Comparison of ENCODE assay signal across 7 mouse cellular contexts in the genomic region with DNA sequence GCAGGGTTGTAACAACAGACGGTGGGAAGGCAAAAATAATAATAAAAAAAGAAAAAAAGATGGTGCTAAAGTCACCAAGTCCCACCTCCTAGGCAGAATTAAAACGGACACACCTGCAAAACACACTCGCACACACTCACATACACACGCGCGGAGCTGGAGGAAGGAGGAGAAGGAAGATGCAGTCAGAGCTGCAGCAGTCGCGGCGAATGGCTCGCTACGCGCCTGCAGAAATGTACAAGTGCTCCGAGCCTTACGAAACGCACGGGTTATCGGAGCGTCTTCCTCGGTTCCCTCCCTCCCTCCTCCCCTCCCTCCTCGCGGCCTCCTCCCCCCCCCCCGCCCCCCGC.
DNase-seq lines count a peak whose midpoint lies in the region; ATAC-seq and TF ChIP-seq lines count a peak whose summit lies in the region.

No protein-coding gene starts in this region.

- H3K27ac ChIP-seq in cortical plate, adult 2 months (ENCODE audit: insufficient read depth, low read length) = peak overlapping the region; percentile 40; the same call in 1 of the 2 replicates
- peak overlapping the region; percentile 87 for H3K27ac ChIP-seq in hindbrain, embryonic 14.5 days
- H3K27ac ChIP-seq in liver, embryonic 14.5 days = no peak overlapping the region

- peak overlapping the region; percentile 69 for H3K9ac ChIP-seq in hindbrain, embryonic 14.5 days
- H3K9ac ChIP-seq in liver, embryonic 14.5 days (replicated peaks) = no peak overlapping the region

- H3K36me3 ChIP-seq in megakaryocyte, embryonic 14.5 days (replicated peaks; ENCODE audit: low read length) = no peaks in the 10 kb centered on the region
- no peaks in the 10 kb centered on the region for H3K36me3 ChIP-seq in hindbrain, embryonic 14.5 days (replicated peaks; ENCODE audit: control insufficient read depth, insufficient read depth)
- H3K36me3 ChIP-seq in liver, embryonic 14.5 days (replicated peaks; ENCODE audit: control insufficient read depth, insufficient read depth, low read depth) = no peaks in the 10 kb centered on the region

- no peak for TF ChIP-seq CTCF in cortical plate, adult 2 months (IDR thresholded peaks at IDR 0.05; ENCODE audit: extremely low read depth, insufficient read depth, low read length)
- TF ChIP-seq CTCF in liver, embryonic 14.5 days (IDR thresholded peaks at IDR 0.05; ENCODE audit: low read depth) = no peak

- peak overlapping the region; percentile 85 for H3K4me3 ChIP-seq in megakaryocyte, embryonic 14.5 days (replicated peaks)
- peak overlapping the region; percentile 68 for H3K4me3 ChIP-seq in cortical plate, adult 2 months (ENCODE audit: insufficient read depth, low read length)
- peak overlapping the region; percentile 70 for H3K4me3 ChIP-seq in hindbrain, embryonic 14.5 days (replicated peaks; ENCODE audit: low read length)
- H3K4me3 ChIP-seq in liver, embryonic 14.5 days (ENCODE audit: insufficient read depth in 1 of 2, low read depth in 2 of 2, low read length in 2 of 2) = peak overlapping the region in 1 of 2 experiments; percentile 43; a peak in 2 of 4 replicates

- DNase-seq in hindbrain, embryonic 14.5 days (ENCODE audit: low spot score) = peak; percentile 70
- no peak for DNase-seq in liver, embryonic 14.5 days (ENCODE audit: low read depth in 3 of 3, low spot score in 3 of 3)
- peak; percentile 81 to 83 for DNase-seq in right cerebral cortex, postnatal 10 days (ENCODE audit: low spot score in 2 of 2)
- no peak for DNase-seq in gastrocnemius, postnatal 25 days

- TF ChIP-seq POLR2A in cortical plate, adult 2 months (IDR thresholded peaks at IDR 0.05; ENCODE audit: extremely low read depth, insufficient read depth, low read length) = peak; percentile 95

- H3K4me1 ChIP-seq in megakaryocyte, embryonic 14.5 days = peaks cover 26% of the 10 kb centered on the region
- H3K4me1 ChIP-seq in cortical plate, adult 2 months (ENCODE audit: control insufficient read depth, insufficient read depth, low read length) = no peaks in the 10 kb centered on the region
- peaks cover 17% of the 10 kb centered on the region for H3K4me1 ChIP-seq in hindbrain, embryonic 14.5 days (replicated peaks; ENCODE audit: control insufficient read depth, insufficient read depth, low read length)
- no peaks in the 10 kb centered on the region for H3K4me1 ChIP-seq in liver, embryonic 14.5 days (replicated peaks; ENCODE audit: control insufficient read depth in 2 of 2, insufficient read depth in 2 of 2, low read length in 1 of 2)

- peak overlapping the region; percentile 85 for H3K4me2 ChIP-seq in hindbrain, embryonic 14.5 days (replicated peaks)
- H3K4me2 ChIP-seq in liver, embryonic 14.5 days (ENCODE audit: low read depth) = peak overlapping the region; percentile 29

- no peak for TF ChIP-seq EP300 in liver, embryonic 14.5 days (IDR thresholded peaks at IDR 0.05; ENCODE audit: low read depth)

- peaks cover 5% of the 10 kb centered on the region; the same call in 1 of the 2 replicates for H3K9me3 ChIP-seq in megakaryocyte, embryonic 14.5 days
- no peaks in the 10 kb centered on the region for H3K9me3 ChIP-seq in hindbrain, embryonic 14.5 days (ENCODE audit: control insufficient read depth, low read length)
- H3K9me3 ChIP-seq in liver, embryonic 14.5 days (ENCODE audit: control insufficient read depth, low read length) = no peaks in the 10 kb centered on the region

- WGBS in hindbrain, embryonic 14.5 days = 0% methylated on average over 18 of the region's 23 CpGs
- under 1% methylated on average over 19 of the region's 23 CpGs for WGBS in liver, embryonic 14.5 days (ENCODE audit: insufficient replicate concordance)

- no peak for ATAC-seq in megakaryocyte, adult 5-6 weeks (ENCODE audit: poor library complexity, severe bottlenecking)
- peak; percentile 67 for ATAC-seq in hindbrain, embryonic 14.5 days (ENCODE audit: low FRiP score)
- ATAC-seq in liver, embryonic 14.5 days (ENCODE audit: insufficient read depth) = no peak

- H3K27me3 ChIP-seq in megakaryocyte, embryonic 14.5 days (replicated peaks) = peaks cover 94% of the 10 kb centered on the region
- H3K27me3 ChIP-seq in hindbrain, embryonic 14.5 days (ENCODE audit: control insufficient read depth, insufficient read depth, low read length) = peaks cover 7% of the 10 kb centered on the region; the same call in 1 of the 2 replicates
- H3K27me3 ChIP-seq in liver, embryonic 14.5 days (ENCODE audit: control insufficient read depth, insufficient read depth, low read length) = peaks cover 52% of the 10 kb centered on the region

Comparison
In these comparisons a context has a peak if more than half of its experiments do, and no peak if none do; other contexts are left out.
1. DNase-seq: peak in hindbrain, embryonic 14.5 days (single experiment) and right cerebral cortex, postnatal 10 days (2 of 2); none in liver, embryonic 14.5 days (0 of 3) and gastrocnemius, postnatal 25 days (single experiment).